Mouse (Mus musculus) ovary, postnatal 10 days (tissue): ENCODE results near the gene Ankle1.

ENCODE experiments used
- DNase-seq: peaks from one replicate; pipeline ENCODE4 v3.0.0; 2022; ENCODE audit warnings: low spot score

Ankle1 gene

DNA sequence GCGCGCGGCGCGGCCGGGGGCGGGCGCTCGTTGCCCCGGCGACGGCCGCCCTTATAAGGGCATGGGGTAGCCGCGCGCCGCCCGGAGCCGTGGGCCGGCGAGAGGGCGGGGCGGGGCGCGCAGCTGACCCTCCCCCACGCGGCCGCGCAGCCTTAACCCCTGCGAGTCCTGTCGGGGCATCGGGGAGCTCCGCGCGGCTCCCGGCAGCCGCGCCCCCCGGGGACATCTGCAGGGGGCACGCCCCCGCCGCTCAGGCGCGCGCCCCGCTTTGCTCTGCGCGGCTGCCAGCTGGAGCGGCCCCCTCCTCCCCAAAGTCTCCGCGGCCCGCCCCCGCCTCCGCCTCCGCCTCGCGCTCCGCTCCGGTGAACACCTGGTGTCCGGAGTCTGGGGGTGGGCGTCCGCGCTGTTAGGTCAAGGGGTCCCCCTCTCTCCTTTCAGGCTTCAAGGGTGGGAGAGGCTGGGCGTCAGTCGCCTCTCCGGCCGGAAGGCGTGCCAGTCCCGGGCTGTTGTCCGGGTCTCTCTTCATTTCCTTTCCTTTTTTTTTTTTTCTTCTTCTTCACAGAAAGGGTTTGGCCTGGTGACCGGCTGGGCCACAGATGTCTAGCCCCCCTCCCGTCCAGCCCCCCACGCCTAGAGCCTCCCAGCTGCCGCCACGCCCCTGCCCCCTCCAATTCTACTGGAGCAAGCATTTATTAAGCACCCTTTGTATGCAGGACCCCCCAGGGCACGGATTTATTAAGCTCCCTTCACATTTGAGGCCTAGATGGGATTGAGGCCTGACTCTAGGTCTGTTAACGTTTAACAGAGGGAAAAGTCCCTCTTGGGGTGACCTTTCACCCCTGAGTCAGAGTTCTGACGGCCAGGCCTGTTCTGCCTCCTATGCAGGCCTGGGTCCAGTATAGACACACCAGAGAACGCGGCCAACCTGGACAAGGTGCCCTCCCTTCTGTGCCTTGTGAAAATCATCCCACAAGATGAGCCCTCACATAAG is 23.5 kb upstream of the Ankle1 start:
- peak; percentile 67 for DNase-seq

DNA sequence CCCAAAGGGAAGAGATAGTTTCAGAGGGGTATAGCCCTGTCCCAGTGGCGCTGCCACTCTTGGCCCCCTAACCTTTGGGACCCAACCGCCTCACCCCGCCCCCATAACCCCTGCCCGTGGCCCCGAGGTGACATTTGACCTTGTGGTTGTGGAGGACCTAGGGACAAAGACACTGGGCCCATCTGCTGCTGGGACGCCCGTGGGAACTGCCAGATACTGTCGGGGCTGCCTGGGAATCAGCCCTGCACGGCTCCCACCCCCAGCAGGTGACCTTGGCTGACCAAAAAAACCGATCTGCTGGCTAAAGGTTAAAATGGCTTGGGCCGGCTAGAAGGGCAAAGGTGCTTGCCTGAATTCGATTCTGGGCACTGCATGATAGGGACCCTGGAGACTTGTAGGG is 22.4 kb upstream of the Ankle1 start:
- no peak for DNase-seq

DNA sequence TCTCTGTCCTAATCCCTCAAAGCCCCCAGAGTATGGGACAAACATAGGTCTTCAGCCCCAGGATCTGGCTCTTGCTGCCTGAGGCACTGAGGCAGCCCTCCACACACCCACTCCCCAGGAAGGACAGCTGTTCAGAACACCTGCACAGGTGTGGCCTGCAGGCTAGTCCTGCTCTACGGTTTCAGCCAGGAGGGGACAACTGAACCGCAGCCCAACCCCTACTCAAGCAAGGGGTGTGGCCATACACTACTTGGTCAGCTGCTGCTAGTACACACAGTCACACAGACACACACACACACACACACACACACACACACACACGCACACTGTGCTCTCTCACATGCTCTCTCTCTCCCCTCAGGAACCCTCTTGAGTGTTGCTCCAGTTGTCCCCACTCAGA is 21.9 kb upstream of the Ankle1 start:
- DNase-seq = no peak

DNA sequence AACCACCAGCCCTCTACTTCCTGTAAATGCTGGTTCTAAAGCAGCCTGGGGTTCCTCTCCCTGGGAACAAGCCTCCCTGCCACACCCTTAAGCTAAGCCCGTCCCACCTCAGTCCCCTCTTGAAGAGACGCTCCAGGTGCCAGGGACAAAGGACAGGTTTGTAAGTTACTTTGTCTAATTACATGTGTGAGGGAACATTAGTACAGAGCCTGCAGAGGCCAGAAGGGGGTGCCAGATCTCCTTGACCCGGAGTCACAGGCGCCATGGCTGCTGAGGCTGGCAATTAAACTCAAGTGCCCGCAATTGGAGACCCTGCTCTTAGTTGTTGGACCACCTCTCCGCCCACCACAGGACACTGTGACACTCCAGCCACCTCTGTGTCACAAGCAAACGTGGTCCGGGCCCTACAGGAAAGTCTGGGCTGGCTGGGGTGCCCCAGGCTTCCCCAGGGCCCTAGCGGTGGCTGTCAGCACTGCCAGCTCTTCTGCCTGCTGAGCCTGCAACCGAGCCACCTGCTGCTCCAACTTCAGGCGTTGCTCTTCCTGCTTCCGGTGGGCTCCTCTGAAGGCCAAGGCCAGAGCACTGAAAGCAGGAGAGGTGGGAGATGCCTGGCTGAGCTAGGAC is 20.5 kb upstream of the Ankle1 start:
- DNase-seq = no peak

DNA sequence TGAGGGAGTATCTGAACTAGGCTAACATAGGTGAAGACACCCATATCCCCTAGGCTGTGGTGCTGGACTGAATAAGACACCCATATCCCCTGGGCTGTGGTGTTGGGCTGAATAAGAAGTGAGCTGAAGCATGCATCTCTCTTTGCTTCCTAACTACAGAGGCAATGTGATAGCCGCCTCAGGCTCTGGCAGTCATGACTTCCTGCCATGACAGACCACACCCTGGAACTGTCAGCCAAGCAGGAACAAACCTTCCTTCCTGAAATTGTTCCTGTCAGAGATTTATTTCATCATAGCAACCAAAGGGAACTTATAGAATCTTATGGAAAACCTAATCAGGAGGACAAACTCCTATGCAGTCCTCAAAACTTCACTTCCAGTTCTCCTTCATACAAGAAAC is 17.5 kb upstream of the Ankle1 start:
- DNase-seq = no peak

GRCm38 (mm10) chr8:71391696-71392095 is 14.1 kb upstream of the Ankle1 start:
- DNase-seq = no peak

GRCm38 (mm10) chr8:71392391-71392790 is 13.4 kb upstream of the Ankle1 start:
- DNase-seq = no peak

DNA sequence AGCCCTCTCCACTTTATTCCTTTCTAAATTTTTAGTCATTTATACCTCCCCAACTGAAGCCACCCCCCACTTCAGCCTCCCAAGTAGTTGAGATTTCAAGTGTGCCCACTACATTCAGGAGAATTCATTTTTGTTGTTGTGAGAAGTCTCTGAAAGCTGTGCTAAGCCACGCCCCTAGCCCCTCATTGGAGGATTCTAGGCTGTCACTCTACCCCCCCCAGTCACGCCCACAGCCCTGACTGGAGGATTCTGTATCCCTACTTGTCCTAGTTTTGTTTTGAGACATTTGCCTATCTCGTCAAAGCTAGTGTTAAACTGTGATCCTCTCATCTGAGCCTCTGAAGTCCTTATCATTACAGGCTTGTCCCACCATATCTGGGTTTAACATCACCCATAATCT is 12.9 kb upstream of the Ankle1 start:
- no peak for DNase-seq

DNA sequence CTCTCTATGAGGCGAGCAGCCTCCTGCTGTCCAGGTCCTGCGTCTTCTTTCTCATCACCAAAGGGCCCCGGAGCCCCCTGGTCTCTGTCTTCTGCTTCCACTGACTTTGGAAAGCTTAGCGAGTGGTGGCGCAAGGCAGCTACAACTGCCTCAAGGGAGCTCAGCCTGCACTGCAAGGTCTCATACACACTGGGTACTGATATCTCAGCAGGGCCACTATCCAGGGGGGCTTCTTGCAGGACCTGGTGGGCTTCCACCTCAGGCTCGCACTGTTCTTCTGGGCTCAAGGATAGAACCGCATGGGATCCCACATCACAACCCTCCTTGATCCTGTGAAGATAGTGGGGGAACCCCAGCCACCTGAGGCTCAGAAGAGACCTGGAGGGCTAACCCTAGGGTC is 11.3 kb upstream of the Ankle1 start:
- DNase-seq = no peak

- no peak for DNase-seq
These were observed 10.7 kb upstream of the Ankle1 start for GRCm38 (mm10) chr8:71395071-71395470.

GRCm38 (mm10) chr8:71395629-71396028 is 10.2 kb upstream of the Ankle1 start, which contains the start of gene Ushbp1:
Gene Ushbp1, minus strand, starts transcription at chr8:71395802.
- DNase-seq = no peak

DNA sequence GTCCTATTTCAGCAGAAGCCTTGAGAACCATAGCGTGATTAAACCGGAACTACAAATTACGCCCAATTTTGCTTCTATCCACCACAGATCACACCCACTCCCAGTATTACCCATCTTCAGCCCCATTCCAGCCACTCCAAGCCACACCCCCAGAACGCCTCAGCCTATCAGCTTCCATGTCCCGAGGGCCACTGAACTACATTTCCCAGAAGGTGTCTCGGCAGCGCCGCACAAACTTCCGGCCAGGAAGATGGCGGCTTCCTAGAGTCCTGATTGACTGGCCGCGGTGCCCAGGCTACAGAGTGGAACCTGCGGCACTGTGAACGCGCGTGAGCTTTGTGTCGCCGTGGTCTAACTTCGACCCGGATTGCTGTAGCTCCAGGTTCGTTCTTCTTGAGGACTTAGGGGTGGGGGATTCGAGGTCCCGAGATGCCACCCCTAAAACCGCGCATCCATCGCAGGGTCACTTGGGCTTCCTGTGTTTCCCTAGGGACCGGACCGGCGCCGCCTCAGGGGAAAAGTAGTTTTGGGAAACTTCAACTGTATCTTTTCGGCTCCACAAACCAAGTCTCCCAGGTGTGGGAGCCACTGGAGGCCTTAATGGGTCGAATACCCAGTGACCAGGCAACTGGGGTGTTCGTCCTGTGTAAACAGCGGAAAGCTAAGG is 9.0 kb upstream of the Ankle1 start, which contains the start of gene Babam1:
Babam1 (plus strand) TSS at position 223 of the 667 bp plus-strand sequence.
- DNase-seq = peak; percentile 62

GRCm38 (mm10) chr8:71397701-71398100 is 8.1 kb upstream of the Ankle1 start:
- DNase-seq = no peak

DNA sequence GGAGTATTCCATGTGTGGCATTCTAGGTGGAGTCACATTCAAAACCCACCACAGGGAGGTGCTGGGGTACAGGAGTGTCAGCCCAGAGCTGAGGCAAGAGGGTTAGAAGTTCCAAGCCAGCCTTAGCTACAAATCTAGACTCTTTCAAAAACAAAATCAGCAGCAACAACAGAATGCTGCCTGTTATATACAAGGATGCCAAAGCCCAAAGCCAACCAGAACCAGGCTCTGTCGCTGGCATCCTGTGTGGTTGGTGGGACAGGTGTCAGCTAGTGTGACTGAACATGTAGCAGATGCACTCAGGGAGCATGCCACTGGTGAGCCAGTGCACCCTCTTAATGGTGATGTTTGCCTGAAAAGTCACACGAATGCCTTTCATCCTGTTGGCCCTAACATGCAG is 5.0 kb upstream of the Ankle1 start:
- no peak for DNase-seq

- no peak for DNase-seq
These were observed 4.4 kb upstream of the Ankle1 start for GRCm38 (mm10) chr8:71401454-71401853.

DNA sequence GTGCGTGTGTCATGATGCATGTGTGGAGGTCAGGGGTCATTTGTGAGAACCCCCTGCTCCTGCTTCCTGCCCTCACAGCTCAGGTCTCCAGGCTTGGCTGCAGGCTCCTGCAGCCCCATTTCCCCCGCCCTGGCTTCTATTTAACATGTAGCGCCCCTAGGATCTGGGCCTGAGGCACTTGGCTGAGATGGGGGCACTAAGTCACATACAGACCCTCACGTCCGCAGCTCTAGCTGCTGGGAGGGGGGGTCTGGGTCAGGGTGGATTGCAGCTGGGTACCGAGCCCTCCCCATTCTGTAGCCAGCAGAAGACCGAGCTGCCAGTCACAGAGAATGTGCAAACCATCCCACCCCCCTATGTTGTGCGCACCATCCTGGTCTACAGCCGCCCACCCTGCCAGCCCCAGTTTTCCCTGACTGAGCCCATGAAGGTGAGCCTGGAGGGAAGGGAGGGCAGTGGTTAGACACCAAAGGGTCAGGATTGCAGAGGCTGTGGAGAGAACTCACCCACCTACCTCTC is 3.3 kb upstream of the Ankle1 start:
- no peak for DNase-seq

DNA sequence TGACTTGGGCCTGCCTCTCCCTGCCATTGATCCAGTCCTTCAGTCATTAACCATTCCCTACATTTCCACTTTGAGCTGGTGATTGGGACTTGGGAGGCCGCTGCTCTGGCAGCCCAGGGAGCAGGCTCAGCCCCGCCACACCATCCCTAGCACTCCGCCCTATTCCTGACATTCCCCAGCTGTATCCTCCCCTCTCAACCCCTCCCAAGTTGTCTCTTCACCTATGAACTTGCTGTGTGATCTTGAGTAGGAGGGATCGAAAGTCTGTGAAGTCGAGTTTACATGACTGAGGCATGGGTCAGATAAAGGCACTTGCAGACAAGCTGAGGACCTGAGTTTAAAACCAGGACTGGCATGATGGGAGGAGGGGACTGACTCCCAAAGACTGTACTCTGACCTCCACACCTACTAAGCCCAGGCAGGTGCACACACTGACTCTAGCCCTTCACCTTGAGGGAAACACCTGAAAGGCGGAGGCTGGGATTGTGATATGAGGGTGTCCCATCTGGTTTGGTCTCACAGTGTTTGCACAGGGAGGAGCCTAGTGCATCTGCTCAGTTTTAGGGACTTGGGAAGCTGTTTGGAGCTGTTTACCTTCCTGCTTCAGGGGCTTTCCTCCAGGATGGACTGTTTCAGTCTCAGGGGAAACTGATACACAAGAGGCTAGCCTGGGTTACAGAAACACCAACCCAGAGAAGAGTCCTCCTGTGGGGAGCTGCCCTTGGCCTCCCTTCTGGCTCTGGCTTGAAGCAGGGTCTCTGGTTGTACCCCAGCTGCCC is 2.5 kb upstream of the Ankle1 start:
- DNase-seq = no peak

GRCm38 (mm10) chr8:71404011-71404410 is 1.8 kb upstream of the Ankle1 start:
- DNase-seq = no peak

GRCm38 (mm10) chr8:71404951-71405351 is 859 bp upstream of the Ankle1 start:
- no peak for DNase-seq

DNA sequence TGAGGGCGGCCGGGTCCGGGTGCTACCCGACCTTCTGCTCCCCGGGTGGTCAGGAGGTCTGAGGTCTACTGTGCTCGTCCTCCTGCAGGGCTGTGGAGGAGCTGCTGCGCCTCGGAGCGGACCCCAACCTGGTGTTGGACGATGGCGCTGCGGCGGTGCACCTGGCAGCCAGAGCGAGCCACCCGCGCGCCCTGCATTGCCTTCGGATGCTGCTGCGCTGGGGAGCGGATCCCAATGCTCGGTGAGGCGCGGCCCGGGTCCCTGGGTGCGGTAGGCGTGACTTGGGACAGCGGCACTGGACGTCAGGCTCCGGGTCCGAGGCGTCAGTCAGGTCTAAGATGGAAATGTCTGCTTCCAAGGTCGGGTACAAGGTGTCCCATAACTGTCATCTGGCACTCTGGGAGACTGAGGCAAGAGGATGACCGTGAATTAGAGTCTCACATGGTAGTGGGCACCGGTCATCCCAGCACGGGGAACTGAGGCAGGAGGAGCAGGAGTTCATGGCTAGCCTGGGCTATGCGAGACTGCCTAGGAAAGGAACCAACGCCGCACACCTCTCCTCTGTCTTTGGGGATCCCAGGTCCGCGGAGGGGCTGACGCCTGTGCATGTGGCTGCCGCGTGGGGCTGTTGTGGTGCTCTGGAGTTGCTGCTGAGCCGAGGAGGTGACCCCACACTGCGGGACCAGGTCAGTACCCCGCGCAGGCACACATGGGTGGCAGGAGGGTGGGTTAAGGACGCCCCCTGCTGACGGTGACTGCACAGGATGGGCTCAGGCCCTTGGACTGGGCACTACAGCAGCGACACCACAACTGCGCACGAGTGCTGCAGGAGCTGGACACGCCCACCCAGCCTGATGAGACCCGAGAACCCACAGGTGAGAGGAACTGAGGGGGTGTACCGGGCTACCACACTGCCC is 547 bp downstream of the Ankle1 start:
- no peak for DNase-seq

GRCm38 (mm10) chr8:71407441-71407840 is 1.6 kb downstream of the Ankle1 start:
- no peak for DNase-seq
